Mouse (Mus musculus) cortical plate, adult 2 months (tissue): ENCODE results near the gene Acvr2b. TPM values are rescaled to one million over a fixed set of nuclear protein-coding genes. Genes with fewer than 3 reads are reported as not detected.

Experiments used
- H3K27ac ChIP-seq: fragments of 200-500 bp; 2 replicates; pipeline ENCODE4 v1.5.1; 2012; ENCODE audit warnings: low read length, control low read depth, inconsistent platforms; ENCODE audit not compliant: insufficient read depth
- H3K4me1 ChIP-seq: fragments of 200-500 bp; 2 replicates; pipeline ENCODE4 v1.6.1; 2011; ENCODE audit warnings: low read length; ENCODE audit not compliant: control insufficient read depth, insufficient read depth
- H3K4me3 ChIP-seq: fragments of 200-500 bp; 2 replicates; pipeline ENCODE4 v1.5.1; 2011; ENCODE audit warnings: mild to moderate bottlenecking, low read length, control low read depth; ENCODE audit not compliant: insufficient read depth
- CTCF ChIP-seq: fragments of 200-500 bp; IDR thresholded peaks from 2 replicates; pipeline ENCODE4 v1.5.1; 2011; ENCODE audit warnings: mild to moderate bottlenecking, control low read depth, low read length; ENCODE audit not compliant: insufficient read depth; ENCODE audit errors: extremely low read depth
- POLR2A ChIP-seq: fragments of 200-500 bp; IDR thresholded peaks from 2 replicates; pipeline ENCODE4 v1.6.1; 2011; ENCODE audit warnings: mild to moderate bottlenecking, low read length, control low read depth; ENCODE audit not compliant: insufficient read depth; ENCODE audit errors: extremely low read depth
- polyA plus RNA-seq: library from polyadenylated mRNA; depleted of rRNA; stranded (reverse); fragments of >200 nt; gene quantifications from 2 replicates; pipeline ENCODE4 v1.2.3, GENCODE M21; 2012

The Acvr2b gene
- polyA plus RNA-seq, 1 experiment: 5.8 TPM

- no peak overlapping the region for H3K27ac ChIP-seq
- TF ChIP-seq POLR2A (no peak), CTCF (no peak)
- no peaks in the 10 kb centered on the region for H3K4me1 ChIP-seq
- H3K4me3 ChIP-seq: no peak overlapping the region
Observed at GRCm38 (mm10) chr9:119465056-119465455, 63.1 kb downstream of the Acvr2b start.

- Histone ChIP-seq H3K4me3 (no peak overlapping the region), H3K27ac (no peak overlapping the region), H3K4me1 (no peaks in the 10 kb centered on the region)
- TF ChIP-seq CTCF (peak; percentile 43), POLR2A (no peak)
Observed at GRCm38 (mm10) chr9:119465595-119465994, 63.7 kb downstream of the Acvr2b start.

GRCm38 (mm10) chr9:119469691-119470353, 67.9 kb downstream of the Acvr2b start:
- H3K27ac ChIP-seq: no peak overlapping the region
- H3K4me1 ChIP-seq: 0 out of 2 replicates have a peak, but pooled peaks cover 2% of the 10 kb centered on the region
- TF ChIP-seq POLR2A: no peak
- no peak for TF ChIP-seq CTCF
- H3K4me3 ChIP-seq: no peak overlapping the region

GRCm38 (mm10) chr9:119472412-119472918, 70.5 kb downstream of the Acvr2b start:
- Histone ChIP-seq H3K4me3 (no peak overlapping the region), H3K27ac (no peak overlapping the region), H3K4me1 (0 out of 2 replicates have a peak, but pooled peaks cover 2% of the 10 kb centered on the region)
- TF ChIP-seq POLR2A (no peak), CTCF (no peak)

- Histone ChIP-seq H3K4me3 (no peak overlapping the region), H3K4me1 (0 out of 2 replicates have a peak, but pooled peaks cover 2% of the 10 kb centered on the region), H3K27ac (no peak overlapping the region)
- TF ChIP-seq CTCF (no peak), POLR2A (no peak)
Observed at GRCm38 (mm10) chr9:119473011-119473410, 71.1 kb downstream of the Acvr2b start.

GRCm38 (mm10) chr9:119473608-119474164, 71.8 kb downstream of the Acvr2b start:
- 0 out of 2 replicates have a peak, but pooled peaks cover 2% of the 10 kb centered on the region for H3K4me1 ChIP-seq
- no peak for TF ChIP-seq POLR2A
- TF ChIP-seq CTCF: no peak
- H3K4me3 ChIP-seq: no peak overlapping the region
- H3K27ac ChIP-seq: no peak overlapping the region

- no peak for TF ChIP-seq POLR2A
- no peak for TF ChIP-seq CTCF
- Histone ChIP-seq H3K4me1 (0 out of 2 replicates have a peak, but pooled peaks cover 2% of the 10 kb centered on the region), H3K4me3 (no peak overlapping the region), H3K27ac (no peak overlapping the region)
Observed at GRCm38 (mm10) chr9:119474717-119475611, 73.0 kb downstream of the Acvr2b start.

GRCm38 (mm10) chr9:119477754-119478153, 75.8 kb downstream of the Acvr2b start:
- Histone ChIP-seq H3K4me3 (no peak overlapping the region), H3K27ac (no peak overlapping the region), H3K4me1 (0 out of 2 replicates have a peak, but pooled peaks cover 2% of the 10 kb centered on the region)
- TF ChIP-seq CTCF (no peak), POLR2A (no peak)

GRCm38 (mm10) chr9:119478345-119478744, 76.4 kb downstream of the Acvr2b start:
- no peak overlapping the region for H3K27ac ChIP-seq
- no peaks in the 10 kb centered on the region for H3K4me1 ChIP-seq
- H3K4me3 ChIP-seq: no peak overlapping the region
- no peak for TF ChIP-seq CTCF
- no peak for TF ChIP-seq POLR2A
